Mouse (Mus musculus) megakaryocyte-erythroid progenitor cell, adult 5 weeks (primary cell): ENCODE data around the gene Olfr921. TPM values are rescaled to one million over a fixed set of nuclear protein-coding genes. Genes with fewer than 3 reads are reported as not detected.

ENCODE experiments used
- polyA plus RNA-seq: library from polyadenylated mRNA; stranded (reverse); fragments of >175 nt; gene quantifications from 2 replicates; pipeline ENCODE4 v1.2.3, GENCODE M21; 2012

Olfr921 gene
- polyA plus RNA-seq = not detected in 2 replicates

DNA sequence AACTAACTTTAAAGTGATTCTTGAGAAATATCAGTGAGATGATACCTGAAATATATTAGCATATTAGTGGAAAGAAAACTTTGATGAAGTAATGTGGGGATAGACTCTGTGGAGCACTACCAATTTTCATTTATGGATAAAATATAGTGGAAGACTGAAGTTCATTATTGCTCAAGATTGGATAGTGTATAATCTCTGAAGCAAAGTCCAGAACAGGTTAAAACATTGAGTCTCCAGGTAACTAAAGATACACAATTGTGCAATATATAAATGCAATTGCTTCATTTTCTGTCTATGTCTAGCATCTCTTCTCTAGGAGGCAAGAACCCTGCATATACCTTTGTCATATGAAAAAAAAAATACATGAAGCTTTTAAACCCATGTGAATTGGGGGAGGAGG is at the start of gene Olfr921:
Gene Olfr921, plus strand, starts transcription at position 301 of the 400 bp plus-strand sequence.

DNA sequence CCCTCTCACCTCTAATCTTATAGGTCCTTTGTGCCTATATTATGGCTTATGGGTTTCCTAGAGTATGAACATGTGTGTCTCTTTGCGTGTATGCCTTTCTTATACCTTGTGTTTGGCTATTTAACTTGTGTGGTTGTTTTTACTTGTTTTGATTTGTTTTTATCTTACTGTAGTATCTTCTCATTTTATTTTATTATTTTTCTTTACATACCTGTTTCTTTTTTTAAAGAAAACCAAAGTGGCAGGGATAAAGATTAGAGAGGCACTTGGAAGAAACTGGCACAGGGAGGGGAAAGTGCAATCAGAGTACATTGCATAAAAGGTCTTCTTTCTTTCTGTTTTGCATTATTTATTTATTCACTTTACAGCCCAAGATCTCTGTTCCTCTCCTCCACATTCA is 20.9 kb upstream of the Olfr921 start, which contains the start of gene Olfr920:
Gene Olfr920, plus strand, starts transcription at position 301 of the 400 bp plus-strand sequence.

DNA sequence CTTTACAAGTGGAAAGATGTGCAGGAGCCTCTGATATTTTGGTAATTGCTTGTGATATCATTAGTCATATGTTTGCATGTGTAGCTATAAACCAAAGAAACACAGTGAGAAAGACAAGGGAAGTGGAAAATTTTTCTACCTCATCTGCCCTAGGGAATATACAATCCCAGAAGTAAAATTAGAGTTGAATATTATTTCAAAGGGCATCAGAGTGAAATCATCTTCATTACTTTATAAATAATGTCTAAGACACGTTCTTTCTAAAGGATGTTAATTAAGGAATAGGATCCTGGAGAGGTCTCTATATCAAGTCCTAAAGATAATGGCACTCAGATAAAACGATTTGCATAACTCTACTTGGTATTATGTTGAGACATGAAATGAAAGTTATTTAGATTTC is 41.4 kb downstream of the Olfr921 start, which contains the start of gene Olfr922:
Gene Olfr922, plus strand, starts transcription at position 301 of the 400 bp plus-strand sequence.

DNA sequence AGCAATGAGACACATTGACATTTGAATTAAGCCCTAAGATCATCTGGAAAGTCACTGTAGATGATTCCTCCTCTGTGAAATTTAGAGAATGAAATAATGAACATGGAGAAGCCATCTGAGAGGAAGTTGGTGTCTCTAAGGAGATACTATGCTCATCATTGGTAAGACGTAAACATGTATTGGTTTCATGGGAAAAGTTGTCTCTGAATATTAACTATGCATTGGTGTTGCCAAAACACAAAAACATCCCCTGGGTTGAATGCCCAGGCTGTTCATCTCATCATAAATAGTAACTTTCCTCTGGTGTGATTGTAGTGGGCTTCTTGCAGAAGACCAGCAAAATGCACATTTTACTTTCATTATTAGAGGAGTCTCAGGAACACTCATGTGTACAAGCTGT is 53.4 kb downstream of the Olfr921 start, which contains the start of gene Olfr923:
Gene Olfr923, plus strand, starts transcription at position 301 of the 400 bp plus-strand sequence.

Other genes starting within 250 kb of the Olfr921 start
- gene Olfr910, start 235.2 kb upstream of the Olfr921 start, polyA plus RNA-seq = not detected in 2 replicates
- not detected in 2 replicates for gene Olfr912, start 192.9 kb upstream of the Olfr921 start, polyA plus RNA-seq
- not detected in 2 replicates for gene Olfr913, start 180.3 kb upstream of the Olfr921 start, polyA plus RNA-seq
- not detected in 2 replicates for gene Olfr914, start 168.0 kb upstream of the Olfr921 start, polyA plus RNA-seq
- gene Olfr916, start 113.2 kb upstream of the Olfr921 start, polyA plus RNA-seq = not detected in 2 replicates
- not detected in 2 replicates for gene Olfr917, start 107.2 kb upstream of the Olfr921 start, polyA plus RNA-seq
- gene Olfr918, start 98.5 kb upstream of the Olfr921 start, polyA plus RNA-seq = not detected in 2 replicates
- not detected in 2 replicates for gene Olfr919, start 69.4 kb upstream of the Olfr921 start, polyA plus RNA-seq
- 0.67 and 1.2 TPM in 2 replicates for gene Vwa5a, start 54.8 kb upstream of the Olfr921 start, polyA plus RNA-seq
- 0.03 TPM in 1 of 2 replicates, not detected in the other for gene Olfr920, start 20.8 kb upstream of the Olfr921 start, polyA plus RNA-seq
- not detected in 2 replicates for gene Olfr922, start 41.5 kb downstream of the Olfr921 start, polyA plus RNA-seq
- gene Olfr923, start 53.5 kb downstream of the Olfr921 start, polyA plus RNA-seq = not detected in 2 replicates
- gene Olfr924, start 71.4 kb downstream of the Olfr921 start, polyA plus RNA-seq = not detected in 2 replicates
- gene Olfr26, start 82.0 kb downstream of the Olfr921 start, polyA plus RNA-seq = not detected in 2 replicates
- 0.11 TPM in 1 of 2 replicates, not detected in the other for gene Olfr926, start 104.1 kb downstream of the Olfr921 start, polyA plus RNA-seq
- gene Olfr930, start 156.7 kb downstream of the Olfr921 start, polyA plus RNA-seq = not detected in 2 replicates
- gene Olfr933, start 199.2 kb downstream of the Olfr921 start, polyA plus RNA-seq = not detected in 2 replicates
- gene Olfr934, start 215.2 kb downstream of the Olfr921 start, polyA plus RNA-seq = not detected in 2 replicates
- gene Olfr935, start 226.6 kb downstream of the Olfr921 start, polyA plus RNA-seq = not detected in 2 replicates